Mouse (Mus musculus) ES-Bruce4 (cell line): ENCODE results near the gene Edf1. TPM values are rescaled to one million over a fixed set of nuclear protein-coding genes. Genes with fewer than 3 reads are reported as not detected.

Experiments used
- H3K27ac ChIP-seq: 2 replicates; pipeline ENCODE4 v1.5.1; 2012; ENCODE audit warnings: low read length, inconsistent platforms; ENCODE audit not compliant: insufficient read depth
- H3K27me3 ChIP-seq: 2 replicates; pipeline ENCODE4 v1.6.1; 2012; ENCODE audit warnings: mild to moderate bottlenecking, low read length, inconsistent platforms; ENCODE audit not compliant: control insufficient read depth, poor library complexity, insufficient read depth, severe bottlenecking
- H3K36me3 ChIP-seq: 2 replicates; pipeline ENCODE4 v1.6.1; 2012; ENCODE audit warnings: inconsistent platforms, mild to moderate bottlenecking, low read length, moderate library complexity; ENCODE audit not compliant: control insufficient read depth, poor library complexity, insufficient read depth, severe bottlenecking
- H3K4me1 ChIP-seq: one replicate; pipeline ENCODE4 v1.8.1; 2011; ENCODE audit warnings: low read length; ENCODE audit not compliant: control insufficient read depth, insufficient read depth
- H3K4me3 ChIP-seq: 2 replicates; pipeline ENCODE4 v1.5.1; 2011; ENCODE audit warnings: low read depth, mild to moderate bottlenecking, low read length
- H3K9ac ChIP-seq: 2 replicates; pipeline ENCODE4 v1.6.1; 2012; ENCODE audit warnings: low read depth, mild to moderate bottlenecking, inconsistent platforms; ENCODE audit not compliant: poor library complexity, severe bottlenecking
- H3K9me3 ChIP-seq: replicated peaks from 2 replicates; pipeline ENCODE4 v1.6.1; 2012; ENCODE audit warnings: mild to moderate bottlenecking, low read length, inconsistent platforms; ENCODE audit not compliant: control insufficient read depth, poor library complexity, insufficient read depth, severe bottlenecking
- CTCF ChIP-seq: IDR thresholded peaks from one replicate; pipeline ENCODE4 v1.8.1; 2011; ENCODE audit warnings: low read depth, low read length
- EP300 ChIP-seq: IDR thresholded peaks from 2 replicates; pipeline ENCODE4 v1.6.1; 2011; ENCODE audit warnings: low read depth, low read length; ENCODE audit not compliant: insufficient read depth
- POLR2A ChIP-seq: IDR thresholded peaks from one replicate; pipeline ENCODE4 v1.8.1; 2011; ENCODE audit warnings: low read length; ENCODE audit not compliant: insufficient read depth
- polyA plus RNA-seq: library from polyadenylated mRNA; stranded (reverse); fragments of >200 nt; gene quantifications from 2 replicates; pipeline ENCODE4 v1.2.4, GENCODE M21; 2011; ENCODE audit warnings: low read depth; ENCODE audit not compliant: missing spikeins, insufficient read depth, insufficient read length

The Edf1 gene
- polyA plus RNA-seq, 1 experiment, result 107 TPM

DNA sequence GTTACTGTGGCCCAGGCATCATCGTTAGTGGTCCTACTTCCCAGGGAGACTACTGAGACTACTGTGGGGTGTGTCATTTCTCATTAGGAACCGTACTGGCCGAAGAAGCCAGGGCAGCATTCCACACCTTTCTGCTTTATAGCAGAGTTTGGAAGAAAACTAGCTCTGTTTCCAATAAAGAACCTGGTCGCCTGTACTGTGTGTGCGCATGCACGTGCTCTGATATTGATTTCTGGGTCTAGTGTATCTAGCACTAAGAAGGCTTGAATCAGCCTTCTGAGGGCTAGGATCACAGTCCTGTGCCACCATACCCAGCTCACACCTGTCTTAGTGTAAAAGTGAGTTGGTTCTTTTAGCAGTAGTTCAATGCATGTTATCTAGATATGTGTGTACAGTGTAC lies 1.1 kb downstream of the Edf1 start:
- Histone ChIP-seq H3K27ac (no peak overlapping the region), H3K9me3 (no peaks in the 10 kb centered on the region), H3K36me3 (peaks cover 22% of the 10 kb centered on the region), H3K27me3 (no peaks in the 10 kb centered on the region), H3K4me3 (no peak overlapping the region; the same call in 1 of the 2 replicates), H3K4me1 (no peaks in the 10 kb centered on the region), H3K9ac (peak overlapping the region; percentile 92; the same call in 1 of the 2 replicates)
- TF ChIP-seq POLR2A (no peak), CTCF (no peak), EP300 (no peak)

DNA sequence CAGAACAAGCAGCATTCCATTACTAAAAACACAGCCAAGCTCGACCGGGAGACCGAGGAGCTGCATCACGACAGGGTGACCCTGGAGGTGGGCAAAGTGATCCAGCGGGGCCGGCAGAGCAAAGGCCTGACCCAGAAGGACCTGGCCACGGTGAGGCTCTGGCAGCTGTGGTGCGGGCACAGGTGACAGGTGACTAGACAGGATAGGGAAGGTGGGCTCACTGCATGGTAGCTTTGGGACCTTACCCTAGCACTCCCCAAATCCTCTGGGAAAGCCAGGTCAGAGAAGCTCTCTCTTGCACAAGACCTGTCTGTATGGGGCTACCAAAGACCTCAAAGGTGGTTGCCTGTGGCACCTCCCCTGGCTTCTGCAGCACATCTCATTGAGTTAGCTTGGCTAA lies 2.9 kb downstream of the Edf1 start:
- TF ChIP-seq POLR2A (no peak), CTCF (no peak), EP300 (no peak)
- H3K27ac ChIP-seq, result no peak overlapping the region
- peaks cover 25% of the 10 kb centered on the region for H3K36me3 ChIP-seq
- H3K27me3 ChIP-seq, result no peaks in the 10 kb centered on the region
- no peaks in the 10 kb centered on the region for H3K4me1 ChIP-seq
- no peak overlapping the region for H3K4me3 ChIP-seq
- H3K9me3 ChIP-seq, result no peaks in the 10 kb centered on the region
- H3K9ac ChIP-seq, result no peak overlapping the region

DNA sequence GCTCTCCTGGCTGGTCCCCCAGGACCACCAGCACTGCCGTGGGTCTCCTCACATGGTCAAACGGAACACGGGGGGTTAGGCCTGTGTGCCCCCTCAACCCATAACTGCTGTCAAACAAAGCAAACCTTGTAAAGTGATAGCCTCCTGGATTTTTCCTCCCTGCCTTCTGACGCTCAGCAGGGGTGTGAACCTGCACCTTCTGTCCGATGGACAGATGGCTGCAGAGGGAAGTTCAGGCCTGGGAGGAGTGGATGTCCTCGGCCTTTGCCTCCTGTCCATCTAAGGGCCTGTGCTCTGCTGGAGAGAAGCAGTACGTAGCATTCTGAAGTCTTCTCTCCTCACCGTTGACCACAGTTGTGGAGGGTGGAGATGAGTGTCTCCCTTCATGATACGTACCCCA lies 4.3 kb downstream of the Edf1 start:
- peaks cover 25% of the 10 kb centered on the region for H3K36me3 ChIP-seq
- TF ChIP-seq CTCF, result no peak
- no peak for TF ChIP-seq EP300
- no peak for TF ChIP-seq POLR2A

DNA sequence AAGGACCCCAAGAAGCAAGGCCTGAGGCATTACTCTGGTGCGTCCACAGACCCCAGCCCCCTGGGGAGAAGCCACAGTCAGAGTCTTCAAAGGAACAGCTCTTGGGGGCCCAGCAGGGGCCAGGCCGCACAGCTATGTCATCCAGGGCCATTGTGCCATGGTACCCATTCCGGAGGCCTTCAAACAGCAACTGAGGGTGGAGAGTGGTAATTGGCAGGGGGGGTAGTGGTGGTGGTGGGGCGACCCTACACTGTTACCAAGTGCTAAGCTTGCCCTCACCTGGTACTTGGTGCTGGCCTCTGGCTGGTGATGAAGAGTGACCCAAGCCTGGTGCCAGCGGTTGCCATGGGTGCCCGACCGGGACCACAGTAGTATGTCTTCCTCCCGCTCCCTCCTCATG lies 8.1 kb downstream of the Edf1 start:
- H3K4me1 ChIP-seq, result peaks cover 3% of the 10 kb centered on the region
- peaks cover 18% of the 10 kb centered on the region for H3K36me3 ChIP-seq
- H3K9ac ChIP-seq, result no peak overlapping the region
- H3K4me3 ChIP-seq, result no peak overlapping the region
- H3K27ac ChIP-seq, result no peak overlapping the region
- no peak for TF ChIP-seq POLR2A
- no peak for TF ChIP-seq CTCF
- no peak for TF ChIP-seq EP300
- H3K27me3 ChIP-seq, result no peaks in the 10 kb centered on the region
- no peaks in the 10 kb centered on the region for H3K9me3 ChIP-seq

More for the DNA sequence above, 4.3 kb downstream of the Edf1 start:
- Histone ChIP-seq H3K9ac (no peak overlapping the region), H3K27me3 (no peaks in the 10 kb centered on the region), H3K4me3 (no peak overlapping the region), H3K9me3 (no peaks in the 10 kb centered on the region), H3K27ac (no peak overlapping the region), H3K4me1 (no peaks in the 10 kb centered on the region)

DNA sequence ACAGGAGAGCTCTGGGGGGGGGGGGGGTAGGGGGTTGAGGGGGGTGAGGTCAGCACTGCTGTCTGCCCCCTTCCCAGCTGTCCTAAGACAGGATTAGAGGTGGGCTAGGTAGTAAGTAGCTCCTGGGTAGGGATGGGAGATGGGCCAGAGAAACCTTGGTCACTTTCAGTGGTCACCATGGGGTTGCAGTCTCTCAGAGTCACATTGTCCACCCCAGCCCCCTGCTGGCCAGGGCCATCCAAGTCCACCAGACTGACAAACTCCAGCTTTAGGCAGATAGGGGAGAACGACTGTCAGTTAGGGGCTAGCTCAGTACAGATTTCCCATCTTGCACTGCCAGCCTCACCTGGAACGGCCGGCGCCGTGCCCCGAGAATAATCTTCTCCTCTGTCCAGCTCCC lies 8.9 kb downstream of the Edf1 start:
- H3K27me3 ChIP-seq, result no peaks in the 10 kb centered on the region
- H3K9me3 ChIP-seq, result no peaks in the 10 kb centered on the region
- no peak overlapping the region for H3K4me3 ChIP-seq
- H3K9ac ChIP-seq, result no peak overlapping the region
- TF ChIP-seq CTCF (no peak), POLR2A (no peak), EP300 (no peak)
- H3K36me3 ChIP-seq, result peaks cover 15% of the 10 kb centered on the region
- no peak overlapping the region for H3K27ac ChIP-seq
- H3K4me1 ChIP-seq, result peaks cover 3% of the 10 kb centered on the region

DNA sequence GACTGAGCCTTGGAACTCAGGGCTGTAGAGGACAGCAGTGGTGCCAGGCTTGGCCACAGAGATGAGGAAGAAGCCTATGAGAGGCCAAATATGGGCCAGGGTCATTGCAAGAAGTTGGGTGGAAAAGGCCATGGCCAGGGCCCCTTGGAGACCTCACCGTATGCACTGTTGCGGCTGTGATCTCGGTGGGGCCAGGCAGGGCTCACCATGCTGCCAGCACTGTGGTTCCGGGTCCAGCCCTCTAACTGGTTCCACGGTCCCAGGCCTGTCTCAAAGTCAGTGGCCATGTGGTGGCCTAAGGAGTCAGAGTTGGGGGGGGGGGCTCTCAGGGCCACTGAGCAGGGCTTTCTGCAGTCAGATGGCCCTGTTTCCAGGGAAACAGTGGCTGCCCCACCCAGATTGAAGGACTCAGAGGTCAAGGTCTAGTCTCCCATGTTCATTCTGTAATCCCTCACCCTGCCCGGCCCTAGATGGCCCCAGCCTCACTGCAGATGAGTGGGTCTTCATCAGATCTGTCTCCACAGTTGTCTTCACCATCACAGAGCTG lies 10.9 kb downstream of the Edf1 start:
- no peaks in the 10 kb centered on the region for H3K9me3 ChIP-seq
- 0 out of 2 replicates have a peak, but pooled peaks cover 2% of the 10 kb centered on the region for H3K36me3 ChIP-seq
- H3K27ac ChIP-seq, result no peak overlapping the region
- H3K9ac ChIP-seq, result no peak overlapping the region
- TF ChIP-seq EP300 (no peak), CTCF (no peak), POLR2A (no peak)
- peaks cover 3% of the 10 kb centered on the region for H3K4me1 ChIP-seq
- H3K27me3 ChIP-seq, result no peaks in the 10 kb centered on the region
- no peak overlapping the region for H3K4me3 ChIP-seq
